Mouse (Mus musculus) activated CD4-positive, CD25-positive, alpha-beta regulatory T cell, adult 4 months (primary cell): ENCODE measurements around the gene Gm5678. TPM values are rescaled to one million over a fixed set of nuclear protein-coding genes. Genes with fewer than 3 reads are reported as not detected.

Experiments used
- ATAC-seq: one replicate; pipeline ENCODE4 v1.8.0; 2017
- polyA plus RNA-seq, 2 experiments: library from polyadenylated mRNA; unstranded; fragments of 100-300 nt; shearing (Covaris generic); gene quantifications; one replicate each; pipeline ENCODE4 v1.2.1; 2017

The Gm5678 gene
- under 1 TPM in 1 of 2 experiments, not detected in 1; 0.78 TPM for polyA plus RNA-seq

- ATAC-seq = no peak
Measured at GRCm38 (mm10) chr16:93627761-93628400, at the start of gene Gm5678. TSS of gene Gm5678 (plus strand) at chr16:93628097.

- no peak for ATAC-seq
Measured at GRCm38 (mm10) chr16:93578346-93579005, 49.4 kb upstream of the Gm5678 start.

GRCm38 (mm10) chr16:93581125-93581524 lies 46.8 kb upstream of the Gm5678 start:
- no peak for ATAC-seq

GRCm38 (mm10) chr16:93584976-93585702 lies 42.8 kb upstream of the Gm5678 start:
- ATAC-seq = peak; percentile 9

GRCm38 (mm10) chr16:93585703-93586205 lies 42.1 kb upstream of the Gm5678 start:
- ATAC-seq = peak; percentile 62

GRCm38 (mm10) chr16:93586382-93586781 lies 41.5 kb upstream of the Gm5678 start:
- ATAC-seq = peak; percentile 79

GRCm38 (mm10) chr16:93588281-93588680 lies 39.6 kb upstream of the Gm5678 start:
- no peak for ATAC-seq

GRCm38 (mm10) chr16:93590915-93591314 lies 37.0 kb upstream of the Gm5678 start:
- ATAC-seq = no peak

- no peak for ATAC-seq
Measured at GRCm38 (mm10) chr16:93591450-93592430, 36.2 kb upstream of the Gm5678 start.

GRCm38 (mm10) chr16:93592711-93593110 lies 35.2 kb upstream of the Gm5678 start:
- ATAC-seq = no peak

GRCm38 (mm10) chr16:93593406-93593805 lies 34.5 kb upstream of the Gm5678 start:
- no peak for ATAC-seq

- no peak for ATAC-seq
Measured at GRCm38 (mm10) chr16:93594448-93594847, 33.4 kb upstream of the Gm5678 start.

- no peak for ATAC-seq
Measured at GRCm38 (mm10) chr16:93595766-93596165, 32.1 kb upstream of the Gm5678 start.

- no peak for ATAC-seq
Measured at GRCm38 (mm10) chr16:93596807-93597206, 31.1 kb upstream of the Gm5678 start.

- ATAC-seq = no peak
Measured at GRCm38 (mm10) chr16:93597551-93597950, 30.3 kb upstream of the Gm5678 start.

- ATAC-seq = no peak
Measured at GRCm38 (mm10) chr16:93599461-93599860, 28.4 kb upstream of the Gm5678 start.

- peak; percentile 71 for ATAC-seq
Measured at GRCm38 (mm10) chr16:93603439-93604212, 24.3 kb upstream of the Gm5678 start, which contains the start of gene Setd4. TSS of gene Setd4 (minus strand) at chr16:93604063.

GRCm38 (mm10) chr16:93604481-93604969 lies 23.4 kb upstream of the Gm5678 start:
- no peak for ATAC-seq

GRCm38 (mm10) chr16:93605553-93605952 lies 22.3 kb upstream of the Gm5678 start, which contains the start of gene Cbr1:
TSS of gene Cbr1 (plus strand) at chr16:93605853.
- ATAC-seq = no peak

GRCm38 (mm10) chr16:93606146-93606545 lies 21.8 kb upstream of the Gm5678 start:
- ATAC-seq = no peak

GRCm38 (mm10) chr16:93607669-93608101 lies 20.2 kb upstream of the Gm5678 start:
- peak; percentile 60 for ATAC-seq
